Mouse (Mus musculus) G1E (cell line): ENCODE measurements at regions not wholly inside any gene's neighbourhood (a gene's known extent, or its start where the extent isn't known, plus 50 kb on each side); places are given as distances from the start of the nearest gene placed in this dataset.

ENCODE experiments used
- ATAC-seq: 2 replicates; pipeline ENCODE4 v1.8.0; 2016; ENCODE audit warnings: mild to moderate bottlenecking; ENCODE audit not compliant: insufficient number of reproducible peaks, poor library complexity, low FRiP score, severe bottlenecking; ENCODE audit errors: extremely low read depth
- DNase-seq: peaks from one replicate; pipeline ENCODE4 v3.0.0; 2012; ENCODE audit warnings: low spot score
- H3K27me3 ChIP-seq: 2 replicates; pipeline ENCODE4 v1.6.1; 2012; ENCODE audit warnings: mild to moderate bottlenecking, low read length, inconsistent platforms; ENCODE audit not compliant: insufficient read depth
- H3K36me3 ChIP-seq: replicated peaks from 2 replicates; pipeline ENCODE3; 2012; ENCODE audit warnings: mild to moderate bottlenecking, inconsistent platforms
- H3K4me1 ChIP-seq: 2 replicates; pipeline ENCODE4 v1.6.1; 2012; ENCODE audit warnings: low read depth, low read length, inconsistent platforms, mixed read lengths; ENCODE audit not compliant: insufficient read depth
- H3K4me3 ChIP-seq: 2 replicates; pipeline ENCODE4 v1.5.1; 2012; ENCODE audit warnings: low read depth, mild to moderate bottlenecking, inconsistent platforms, low read length, moderate library complexity, mixed read lengths
- H3K9me3 ChIP-seq: replicated peaks from 2 replicates; pipeline ENCODE4 v1.6.1; 2012; ENCODE audit warnings: inconsistent platforms
- CTCF ChIP-seq: IDR thresholded peaks from 2 replicates; pipeline ENCODE4 v1.5.1; 2012; ENCODE audit warnings: low read depth, low read length, inconsistent platforms, mixed read lengths
- GATA1 ChIP-seq: IDR thresholded peaks from 2 replicates; pipeline ENCODE4 v1.6.1; 2012; ENCODE audit warnings: borderline replicate concordance, low read length, inconsistent platforms, mixed read lengths
- GATA2 ChIP-seq: IDR thresholded peaks from 2 replicates; pipeline ENCODE4 v1.6.1; 2012; ENCODE audit warnings: low read depth, low read length, inconsistent platforms, borderline replicate concordance
- POLR2AphosphoS5 ChIP-seq: IDR thresholded peaks from 2 replicates; pipeline ENCODE4 v1.6.1; 2012; ENCODE audit warnings: low read depth, low read length, inconsistent platforms; ENCODE audit not compliant: insufficient replicate concordance
- TAL1 ChIP-seq: conservative IDR thresholded peaks from 2 replicates; pipeline ENCODE4 v1.6.1; 2012; ENCODE audit warnings: low read depth, low read length, inconsistent platforms, mixed read lengths

GRCm38 (mm10) chr10:19184886-19185285 lies 169.4 kb upstream of the Tnfaip3 start:
- Histone ChIP-seq H3K4me1 (peaks cover 7% of the 10 kb centered on the region), H3K27me3 (peaks cover 3% of the 10 kb centered on the region; the same call in 1 of the 2 replicates), H3K9me3 (no peaks in the 10 kb centered on the region), H3K4me3 (no peak overlapping the region), H3K36me3 (no peaks in the 10 kb centered on the region)
- no peak for ATAC-seq
- no peak for DNase-seq
- TF ChIP-seq GATA1 = no peak
- TF ChIP-seq GATA2 = no peak
- no peak for TF ChIP-seq TAL1
- TF ChIP-seq POLR2AphosphoS5 = no peak
- TF ChIP-seq CTCF = no peak

- H3K9me3 ChIP-seq = no peaks in the 10 kb centered on the region
- H3K4me1 ChIP-seq = no peaks in the 10 kb centered on the region; the same call in 1 of the 2 replicates
- H3K4me3 ChIP-seq = no peak overlapping the region
- H3K27me3 ChIP-seq = peaks cover 2% of the 10 kb centered on the region; the same call in 1 of the 2 replicates
- no peak for TF ChIP-seq GATA2
- no peak for TF ChIP-seq CTCF
- TF ChIP-seq POLR2AphosphoS5 = no peak
- no peak for TF ChIP-seq TAL1
- H3K36me3 ChIP-seq = no peaks in the 10 kb centered on the region
- DNase-seq (no peak), ATAC-seq (no peak)
Measured at GRCm38 (mm10) chr10:19177895-19178294, 162.4 kb upstream of the Tnfaip3 start.

GRCm38 (mm10) chr10:19177414-19177813 lies 162.0 kb upstream of the Tnfaip3 start:
- H3K27me3 ChIP-seq = peaks cover 2% of the 10 kb centered on the region; the same call in 1 of the 2 replicates
- no peaks in the 10 kb centered on the region; the same call in 1 of the 2 replicates for H3K4me1 ChIP-seq
- H3K4me3 ChIP-seq = no peak overlapping the region
- ATAC-seq (no peak), DNase-seq (no peak)
- no peak for TF ChIP-seq POLR2AphosphoS5
- TF ChIP-seq GATA1 = no peak
- TF ChIP-seq GATA2 = no peak
- TF ChIP-seq CTCF = no peak
- TF ChIP-seq TAL1 = no peak
- no peaks in the 10 kb centered on the region for H3K9me3 ChIP-seq
- no peaks in the 10 kb centered on the region for H3K36me3 ChIP-seq

- DNase-seq (no peak), ATAC-seq (no peak)
- H3K4me3 ChIP-seq = no peak overlapping the region
- H3K4me1 ChIP-seq = no peaks in the 10 kb centered on the region; the same call in 1 of the 2 replicates
- peaks cover 2% of the 10 kb centered on the region; the same call in 1 of the 2 replicates for H3K27me3 ChIP-seq
- no peak for TF ChIP-seq CTCF
- no peak for TF ChIP-seq GATA2
- TF ChIP-seq TAL1 = no peak
- TF ChIP-seq GATA1 = no peak
- TF ChIP-seq POLR2AphosphoS5 = no peak
- H3K36me3 ChIP-seq = no peaks in the 10 kb centered on the region
- no peaks in the 10 kb centered on the region for H3K9me3 ChIP-seq
Measured at GRCm38 (mm10) chr10:19176249-19176648, 160.8 kb upstream of the Tnfaip3 start.

GRCm38 (mm10) chr10:19171834-19172233 lies 156.4 kb upstream of the Tnfaip3 start:
- no peak for DNase-seq
- TF ChIP-seq TAL1 (no peak), GATA2 (no peak), GATA1 (no peak), CTCF (no peak), POLR2AphosphoS5 (no peak)
- Histone ChIP-seq H3K9me3 (no peaks in the 10 kb centered on the region), H3K27me3 (peaks cover 8% of the 10 kb centered on the region), H3K4me3 (no peak overlapping the region), H3K36me3 (no peaks in the 10 kb centered on the region), H3K4me1 (peaks cover 5% of the 10 kb centered on the region; the same call in 1 of the 2 replicates)
- no peak for ATAC-seq

GRCm38 (mm10) chr10:19170596-19170995 lies 155.1 kb upstream of the Tnfaip3 start:
- no peak for ATAC-seq
- peaks cover 5% of the 10 kb centered on the region; the same call in 1 of the 2 replicates for H3K4me1 ChIP-seq
- no peaks in the 10 kb centered on the region for H3K9me3 ChIP-seq
- H3K36me3 ChIP-seq = no peaks in the 10 kb centered on the region
- no peak overlapping the region for H3K4me3 ChIP-seq
- TF ChIP-seq CTCF (no peak), GATA2 (no peak), GATA1 (no peak), TAL1 (no peak)
- peaks cover 6% of the 10 kb centered on the region for H3K27me3 ChIP-seq
- no peak for DNase-seq

GRCm38 (mm10) chr10:19169272-19169671 lies 153.8 kb upstream of the Tnfaip3 start:
- Histone ChIP-seq H3K27me3 (peaks cover 6% of the 10 kb centered on the region), H3K36me3 (no peaks in the 10 kb centered on the region), H3K9me3 (no peaks in the 10 kb centered on the region), H3K4me3 (no peak overlapping the region), H3K4me1 (peaks cover 5% of the 10 kb centered on the region; the same call in 1 of the 2 replicates)
- DNase-seq (no peak), ATAC-seq (no peak)
- no peak for TF ChIP-seq GATA2
- no peak for TF ChIP-seq GATA1
- TF ChIP-seq CTCF = no peak
- TF ChIP-seq TAL1 = no peak
- TF ChIP-seq POLR2AphosphoS5 = no peak
